Mouse (Mus musculus) liver, embryonic 16.5 days (tissue): ENCODE measurements around the gene Riox2. TPM values are rescaled to one million over a fixed set of nuclear protein-coding genes. Genes with fewer than 3 reads are reported as not detected.
A peak's percentile ranks its signal among the peaks of the same experiment; 100 is the strongest.
"Not testable (repeated sequence)": the region's sequence is repeated elsewhere in the genome, so short reads cannot be mapped to it uniquely, and the experiment has no call there.

Experiments used
- ATAC-seq: fragments of 200-750 bp; cut with Nextera tagmentation; 2 replicates; pipeline ENCODE4 v1.8.0; 2017; ENCODE audit warnings: low read depth, mild to moderate bottlenecking, moderate number of reproducible peaks, moderate library complexity
- H3K27ac ChIP-seq: fragments of 300-500 bp; sonication (generic); 2 replicates; pipeline ENCODE4 v1.5.1; 2014; ENCODE audit warnings: mild to moderate bottlenecking, low read length
- H3K27me3 ChIP-seq: fragments of 300-500 bp; sonication (generic); 2 replicates; pipeline ENCODE4 v1.6.1; 2014; ENCODE audit warnings: low read depth, low read length, mixed read lengths; ENCODE audit not compliant: control insufficient read depth, insufficient read depth
- H3K36me3 ChIP-seq: fragments of 300-500 bp; sonication (generic); 2 replicates; pipeline ENCODE4 v1.6.1; 2014; ENCODE audit warnings: mild to moderate bottlenecking; ENCODE audit not compliant: control insufficient read depth, insufficient read depth
- H3K4me1 ChIP-seq: fragments of 300-500 bp; sonication (generic); 2 replicates; pipeline ENCODE4 v1.6.1; 2014; ENCODE audit warnings: low read depth, low read length, mixed read lengths; ENCODE audit not compliant: control insufficient read depth
- H3K4me2 ChIP-seq: fragments of 300-500 bp; sonication (generic); 2 replicates; pipeline ENCODE4 v1.6.1; 2014; ENCODE audit warnings: low read depth, low read length, mixed read lengths
- H3K4me3 ChIP-seq: fragments of 300-500 bp; sonication (generic); 2 replicates; pipeline ENCODE4 v1.5.1; 2014; ENCODE audit warnings: low read depth, mild to moderate bottlenecking, low read length
- H3K9ac ChIP-seq: fragments of 300-500 bp; sonication (generic); 2 replicates; pipeline ENCODE4 v1.6.1; 2014; ENCODE audit warnings: low read depth, low read length
- H3K9me3 ChIP-seq: fragments of 300-500 bp; sonication (generic); replicated peaks from 2 replicates; pipeline ENCODE4 v1.6.1; 2016; ENCODE audit warnings: low read length; ENCODE audit not compliant: control insufficient read depth
- WGBS: fragments of 180-500 bp; shearing (Covaris S2); extraction: QIAGEN DNeasy Blood & Tissue Kit; methylation state at CpG from one replicate; pipeline ENCODE4 v1.1.7; 2014; ENCODE audit not compliant: insufficient replicate concordance; 5-methylcytosine and 5-hydroxymethylcytosine counted together
- polyA plus RNA-seq: library from polyadenylated mRNA; unstranded; fragments of >200 nt; fragmentation: Nextera tagmentation; extraction: Ambion mirVana; gene quantifications from 2 replicates; pipeline ENCODE4 v1.2.1, GENCODE M21; 2015

The Riox2 gene
- polyA plus RNA-seq = 10.5 and 12.0 TPM in 2 replicates

- no peaks in the 10 kb centered on the region for H3K27me3 ChIP-seq
- peaks cover 5% of the 10 kb centered on the region for H3K4me1 ChIP-seq
- H3K36me3 ChIP-seq = no peaks in the 10 kb centered on the region
- no peaks in the 10 kb centered on the region for H3K9me3 ChIP-seq
- peak within 1 kb of the TSS; percentile 62 for H3K27ac ChIP-seq
- H3K4me3 ChIP-seq = peak within 1 kb of the TSS; percentile 85
- ATAC-seq = peak; percentile 91
- peak within 1 kb of the TSS; percentile 82 for H3K4me2 ChIP-seq
- 1% methylated on average over 52 of the region's 56 CpGs for WGBS
- peak within 1 kb of the TSS; percentile 68 for H3K9ac ChIP-seq
These were observed at the start of gene Riox2 for GRCm38 (mm10) chr16:59471637-59472278. Riox2 (plus strand) TSS chr16:59471775.

- Histone ChIP-seq H3K4me3 (no peak overlapping the region), H3K27me3 (no peaks in the 10 kb centered on the region), H3K27ac (no peak overlapping the region), H3K4me1 (no peaks in the 10 kb centered on the region), H3K4me2 (no peak overlapping the region), H3K9me3 (no peaks in the 10 kb centered on the region), H3K36me3 (no peaks in the 10 kb centered on the region), H3K9ac (no peak overlapping the region)
- WGBS = 70% methylated on average over 7 of the region's 7 CpGs
- ATAC-seq = no peak
These were observed 43.6 kb upstream of the Riox2 start for GRCm38 (mm10) chr16:59427960-59428359.

GRCm38 (mm10) chr16:59433181-59433580, 38.4 kb upstream of the Riox2 start:
- H3K4me2 ChIP-seq = no peak overlapping the region
- ATAC-seq = no peak
- H3K4me3 ChIP-seq = no peak overlapping the region
- no peak overlapping the region for H3K9ac ChIP-seq
- no peaks in the 10 kb centered on the region for H3K4me1 ChIP-seq
- H3K27ac ChIP-seq = no peak overlapping the region
- WGBS = 75% methylated on average over 11 of the region's 11 CpGs
- no peaks in the 10 kb centered on the region for H3K27me3 ChIP-seq
- no peaks in the 10 kb centered on the region for H3K9me3 ChIP-seq
- H3K36me3 ChIP-seq = no peaks in the 10 kb centered on the region

GRCm38 (mm10) chr16:59444880-59445559, 26.6 kb upstream of the Riox2 start:
- Histone ChIP-seq H3K4me3 (no peak overlapping the region), H3K4me1 (no peaks in the 10 kb centered on the region), H3K36me3 (no peaks in the 10 kb centered on the region), H3K9ac (no peak overlapping the region), H3K9me3 (no peaks in the 10 kb centered on the region), H3K27me3 (no peaks in the 10 kb centered on the region), H3K4me2 (no peak overlapping the region), H3K27ac (no peak overlapping the region)
- ATAC-seq = no peak
- WGBS = 72% methylated on average over 7 of the region's 7 CpGs

- Histone ChIP-seq H3K9me3 (no peaks in the 10 kb centered on the region), H3K9ac (no peak overlapping the region), H3K27ac (no peak overlapping the region), H3K4me1 (no peaks in the 10 kb centered on the region), H3K4me3 (no peak overlapping the region), H3K27me3 (no peaks in the 10 kb centered on the region), H3K36me3 (no peaks in the 10 kb centered on the region), H3K4me2 (no peak overlapping the region)
- no peak for ATAC-seq
- 55% methylated on average over 1 of the region's 1 CpGs for WGBS
These were observed 23.4 kb upstream of the Riox2 start for GRCm38 (mm10) chr16:59448181-59448580.

GRCm38 (mm10) chr16:59449092-59449491, 22.5 kb upstream of the Riox2 start:
- H3K9me3 ChIP-seq = no peaks in the 10 kb centered on the region
- H3K4me2 ChIP-seq = no peak overlapping the region
- no peaks in the 10 kb centered on the region for H3K4me1 ChIP-seq
- no peaks in the 10 kb centered on the region for H3K27me3 ChIP-seq
- ATAC-seq = no peak
- H3K27ac ChIP-seq = no peak overlapping the region
- H3K9ac ChIP-seq = no peak overlapping the region
- H3K36me3 ChIP-seq = no peaks in the 10 kb centered on the region
- H3K4me3 ChIP-seq = no peak overlapping the region

GRCm38 (mm10) chr16:59451813-59452212, 19.8 kb upstream of the Riox2 start:
- H3K9me3 ChIP-seq = no peaks in the 10 kb centered on the region
- no peaks in the 10 kb centered on the region for H3K36me3 ChIP-seq
- no peaks in the 10 kb centered on the region for H3K27me3 ChIP-seq
- H3K4me2 ChIP-seq = no peak overlapping the region
- no peak overlapping the region for H3K4me3 ChIP-seq
- H3K9ac ChIP-seq = no peak overlapping the region
- H3K27ac ChIP-seq = no peak overlapping the region
- ATAC-seq = no peak
- 47% methylated on average over 5 of the region's 5 CpGs for WGBS
- no peaks in the 10 kb centered on the region for H3K4me1 ChIP-seq

GRCm38 (mm10) chr16:59459259-59459861, 12.2 kb upstream of the Riox2 start:
- H3K4me1 ChIP-seq, H3K4me3 ChIP-seq, H3K9me3 ChIP-seq, H3K27ac ChIP-seq, H3K9ac ChIP-seq, H3K36me3 ChIP-seq, H3K4me2 ChIP-seq, H3K27me3 ChIP-seq: not testable (repeated sequence)
- 25% methylated on average over 4 of the region's 5 CpGs for WGBS
- ATAC-seq = peak; percentile 37

GRCm38 (mm10) chr16:59463567-59463966, 8.0 kb upstream of the Riox2 start:
- Histone ChIP-seq H3K4me3 (no peak overlapping the region), H3K9ac (no peak overlapping the region), H3K27me3 (no peaks in the 10 kb centered on the region), H3K9me3 (no peaks in the 10 kb centered on the region), H3K4me2 (no peak overlapping the region), H3K4me1 (no peaks in the 10 kb centered on the region), H3K36me3 (no peaks in the 10 kb centered on the region), H3K27ac (no peak overlapping the region)
- ATAC-seq = no peak
- WGBS = 59% methylated on average over 4 of the region's 4 CpGs
